Mouse (Mus musculus): ENCODE results near the gene Unc5b.

Unc5b gene

GRCm38 (mm10) chr10:60820552-60820951, 10.8 kb downstream of the Unc5b start:
- no peak for DNase-seq

GRCm38 (mm10) chr10:60819654-60820192, 11.7 kb downstream of the Unc5b start:
- no peak for DNase-seq

DNA sequence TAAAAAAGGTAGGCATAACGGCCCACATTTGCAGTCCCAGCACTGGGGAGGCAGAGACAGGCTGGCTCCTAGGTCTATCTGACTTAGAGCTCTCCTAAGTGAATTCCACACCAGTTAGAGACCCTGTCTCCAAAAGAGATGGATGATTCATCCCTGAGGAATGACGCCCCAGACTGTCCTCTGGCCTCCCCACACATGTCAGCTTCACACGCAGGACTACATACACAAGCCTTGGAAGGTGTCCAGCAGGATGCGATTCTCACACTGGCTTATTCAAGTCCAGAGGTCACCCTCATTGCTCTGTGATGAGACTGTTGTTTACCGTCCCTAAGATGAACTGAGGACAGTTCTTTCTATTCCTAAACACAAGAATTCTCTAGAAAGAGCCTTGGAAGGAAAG, 12.2 kb downstream of the Unc5b start:
- DNase-seq, result no peak

DNA sequence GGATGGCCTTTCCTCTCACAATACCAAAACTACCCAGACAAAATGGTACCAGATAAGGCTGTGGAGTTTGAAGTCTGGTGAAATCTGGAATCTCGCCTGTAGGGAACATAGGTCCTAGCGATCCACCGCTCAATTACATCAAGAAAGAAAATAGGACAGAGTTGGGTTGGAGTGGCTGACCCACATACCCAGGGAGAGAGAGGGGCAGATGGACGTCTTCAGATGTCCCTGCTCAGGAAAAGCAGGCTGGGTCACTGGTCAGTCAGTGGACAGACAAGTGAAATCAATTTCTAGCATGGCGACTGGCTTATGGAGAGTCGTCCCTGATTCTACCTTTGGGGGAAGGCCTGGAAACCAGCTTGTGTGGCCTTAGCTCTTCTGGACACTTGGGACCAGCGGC, 12.7 kb downstream of the Unc5b start:
- DNase-seq, result no peak

- no peak for DNase-seq
Measured at GRCm38 (mm10) chr10:60817868-60818267, 13.5 kb downstream of the Unc5b start.

GRCm38 (mm10) chr10:60816872-60817648, 14.3 kb downstream of the Unc5b start:
- no peak for DNase-seq

GRCm38 (mm10) chr10:60815855-60816254, 15.5 kb downstream of the Unc5b start:
- DNase-seq, result no peak

DNA sequence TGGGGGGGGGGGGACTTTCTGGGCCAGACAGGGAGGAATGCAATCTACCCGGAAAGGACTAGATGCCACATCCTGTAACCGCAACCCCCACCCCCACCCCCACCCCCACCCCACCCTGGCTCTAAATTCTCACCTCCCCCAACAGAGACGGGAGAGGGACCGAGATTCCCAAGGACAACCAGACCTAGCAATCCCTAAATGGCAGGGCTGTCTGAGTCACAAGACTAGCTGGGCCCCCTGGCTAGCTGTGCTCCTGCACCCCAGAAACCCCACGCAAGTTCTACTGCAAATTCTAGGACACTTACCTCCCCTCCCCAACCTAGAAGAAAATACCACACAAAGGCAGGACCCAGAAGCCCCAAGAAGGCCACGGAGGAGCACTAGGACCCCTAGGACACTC, 16.3 kb downstream of the Unc5b start:
- DNase-seq, result no peak

DNA sequence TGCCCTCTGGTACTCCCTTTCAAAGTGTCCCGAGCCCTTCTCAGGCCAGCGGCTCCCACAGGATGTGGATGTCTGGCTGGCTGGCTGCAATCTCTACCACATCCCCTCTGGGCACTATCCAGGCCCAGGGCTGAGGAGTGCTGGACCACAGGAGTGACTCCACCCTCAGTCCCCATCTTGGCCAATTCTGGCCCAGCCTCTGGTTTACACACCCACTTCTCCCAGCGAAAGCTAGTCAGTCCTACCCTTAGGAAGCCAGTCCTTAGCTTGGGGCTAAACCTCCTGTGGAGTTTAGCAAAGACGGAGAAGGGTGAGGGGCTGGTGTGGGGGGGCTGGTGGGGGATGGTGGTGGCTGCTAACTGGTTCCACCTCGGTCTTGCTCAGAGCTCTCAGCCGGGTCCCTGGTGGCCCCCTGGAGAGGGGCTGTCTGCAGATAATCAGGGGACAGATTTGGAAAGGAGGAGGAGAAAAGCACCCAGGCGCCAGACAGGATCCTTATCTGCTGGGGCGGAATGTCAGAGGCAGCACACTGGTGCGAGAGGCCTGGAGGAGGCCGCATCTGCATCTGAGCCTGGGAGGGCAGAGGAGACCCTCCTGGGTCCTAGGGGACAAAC, 16.8 kb downstream of the Unc5b start:
- DNase-seq, result no peak

- no peak for DNase-seq
Measured at GRCm38 (mm10) chr10:60813606-60814005, 17.8 kb downstream of the Unc5b start.

GRCm38 (mm10) chr10:60811792-60812525, 19.4 kb downstream of the Unc5b start:
- no peak for DNase-seq

GRCm38 (mm10) chr10:60808447-60808846, 22.9 kb downstream of the Unc5b start:
- DNase-seq, result no peak

DNA sequence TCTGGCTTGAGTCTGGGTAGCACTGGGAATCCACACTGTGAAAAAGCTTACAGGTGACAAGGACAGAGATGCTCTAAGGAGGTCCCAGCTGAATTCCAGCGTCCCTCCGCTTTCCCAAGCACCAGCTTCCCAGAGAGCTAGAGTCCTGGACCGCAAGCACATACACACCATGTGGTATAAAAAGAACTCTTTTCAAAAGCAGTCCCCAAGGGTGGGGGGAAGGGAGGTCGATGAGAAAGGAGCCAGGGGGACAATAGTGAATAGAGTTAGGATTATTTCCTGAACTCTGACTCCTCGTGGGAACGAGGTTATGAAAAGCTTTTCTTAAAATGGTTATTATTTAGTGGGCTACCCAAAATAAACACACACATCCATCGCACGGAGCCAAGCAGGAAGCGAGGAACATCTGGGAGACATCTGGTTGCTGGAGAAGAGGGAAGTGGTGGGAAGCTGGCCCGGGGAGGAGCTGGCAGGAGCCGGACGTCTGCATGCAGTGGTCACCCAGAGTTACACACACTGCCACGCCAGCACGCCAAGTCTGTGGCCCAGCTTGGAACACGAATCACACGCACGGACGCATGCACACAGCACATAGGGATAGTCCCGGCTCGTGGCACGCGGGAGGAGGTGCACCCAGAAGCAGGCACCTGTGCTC, 23.7 kb downstream of the Unc5b start:
- DNase-seq, result no peak

DNA sequence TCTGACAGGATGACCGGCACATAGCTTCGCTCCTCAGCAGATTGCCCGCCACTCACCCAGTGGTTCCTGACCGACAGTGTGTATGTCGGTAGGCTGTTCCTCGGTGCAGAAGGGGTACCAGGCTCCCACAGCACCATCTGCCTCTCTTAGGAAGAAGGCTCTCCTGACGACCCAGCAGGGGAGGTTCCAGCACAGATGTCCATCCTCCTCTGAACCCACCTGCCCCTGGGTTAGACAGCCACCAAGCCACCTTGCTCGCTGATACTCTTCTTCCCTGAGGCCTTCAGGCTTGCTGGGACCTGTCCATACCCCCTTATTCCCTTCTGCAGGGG, 25.2 kb downstream of the Unc5b start:
- DNase-seq, result no peak

DNA sequence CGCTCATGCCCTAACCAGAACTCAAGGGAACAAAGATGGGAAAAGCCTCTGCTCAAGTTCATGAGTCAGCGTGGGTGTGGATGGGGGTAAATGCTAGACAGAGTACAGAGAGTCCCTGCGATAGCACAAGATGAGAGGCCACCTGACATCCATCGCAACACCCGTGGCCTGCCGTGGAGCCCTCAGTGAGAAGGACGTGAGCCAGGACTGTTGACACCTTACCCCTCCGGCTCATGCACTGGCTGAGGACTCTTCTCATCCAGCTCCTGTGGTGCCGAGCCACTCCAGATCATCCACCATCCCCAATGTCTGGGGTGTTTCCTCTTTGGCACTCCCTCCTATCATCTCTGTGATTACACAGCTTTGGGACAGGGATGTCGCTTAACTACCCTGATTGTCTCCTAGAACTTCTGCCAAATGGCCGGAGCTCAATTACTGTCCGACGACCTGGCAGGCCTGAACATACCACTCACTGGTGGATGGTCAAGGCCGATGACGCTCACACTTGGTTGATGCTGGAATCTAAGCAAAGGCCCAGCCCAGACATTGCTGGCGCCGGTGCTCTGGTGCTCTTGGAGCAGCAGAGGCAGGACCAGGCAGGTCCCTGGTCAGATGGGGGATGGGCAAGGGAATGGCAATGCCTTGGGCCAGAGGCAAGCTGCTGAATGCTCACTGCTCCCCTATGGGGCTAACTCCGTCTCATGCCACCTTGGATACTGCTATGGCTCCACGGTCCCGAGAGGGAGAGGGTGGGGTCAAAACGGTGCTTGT, 25.8 kb downstream of the Unc5b start:
- no peak for DNase-seq

DNA sequence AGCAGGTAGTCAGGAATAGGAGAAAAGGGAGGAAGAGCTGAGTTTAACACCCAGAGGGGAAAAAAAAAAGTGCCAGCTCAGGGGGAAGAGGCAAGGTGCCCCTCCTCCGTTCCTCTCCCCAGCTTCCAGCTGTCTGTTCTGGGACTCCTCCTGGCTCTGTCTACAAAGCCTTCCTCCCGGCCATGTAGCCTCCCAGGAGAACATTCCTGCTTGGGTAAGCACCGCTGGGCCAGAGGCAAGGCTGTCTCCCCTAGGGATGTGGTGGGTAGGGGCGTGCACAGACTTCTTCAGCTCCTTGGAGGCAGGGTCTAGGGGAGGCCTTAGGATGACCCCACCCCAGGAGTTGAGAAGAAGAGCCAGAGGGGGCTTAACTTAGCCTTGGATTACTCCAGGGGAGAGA, 26.5 kb downstream of the Unc5b start:
- DNase-seq, result no peak

GRCm38 (mm10) chr10:60803971-60804370, 27.4 kb downstream of the Unc5b start:
- no peak for DNase-seq

- no peak for DNase-seq
Measured at GRCm38 (mm10) chr10:60801898-60802412, 29.4 kb downstream of the Unc5b start.

DNA sequence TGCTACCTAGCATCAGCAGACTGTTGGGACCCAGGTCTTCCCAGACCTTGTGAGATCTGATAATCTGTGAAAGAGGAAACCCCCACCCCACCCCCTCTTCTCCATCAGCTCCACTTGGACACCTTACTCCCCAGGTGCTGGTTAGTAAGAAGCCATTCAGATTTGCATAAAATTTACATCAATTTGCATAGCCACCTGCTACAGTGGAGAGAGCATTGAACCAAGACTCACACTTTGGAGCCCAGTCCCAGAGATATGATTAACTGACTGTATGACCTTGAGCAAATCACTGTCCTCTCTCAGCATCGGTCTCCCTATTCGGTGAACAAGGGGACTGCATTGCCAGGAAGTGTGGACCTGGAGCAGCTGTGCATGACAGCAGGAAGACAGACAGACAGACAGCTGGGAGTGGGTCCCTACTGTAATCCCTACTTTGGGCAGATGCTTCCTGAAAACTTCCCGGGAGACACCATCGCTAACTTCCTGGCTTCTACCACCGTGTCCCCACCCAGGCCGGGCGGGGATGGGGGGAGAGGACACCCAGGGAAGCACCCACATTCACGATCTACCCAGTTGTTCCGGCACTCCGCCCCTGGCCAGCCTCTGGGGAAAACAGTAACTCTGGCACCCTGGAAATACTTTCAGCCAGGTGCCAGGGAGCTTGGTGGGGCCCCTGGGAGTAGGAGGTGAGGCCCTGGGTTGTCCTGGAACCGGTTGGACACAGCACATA, 30.0 kb downstream of the Unc5b start:
- no peak for DNase-seq

GRCm38 (mm10) chr10:60800295-60801167, 30.9 kb downstream of the Unc5b start:
- DNase-seq, result no peak

Measured in spleen, adult 18-20 months (tissue).